Mouse (Mus musculus) midbrain, embryonic 11.5 days (tissue): ENCODE results near the gene Oasl2. TPM values are rescaled to one million over a fixed set of nuclear protein-coding genes. Genes with fewer than 3 reads are reported as not detected.
"Not testable (repeated sequence)": the region's sequence is repeated elsewhere in the genome, so short reads cannot be mapped to it uniquely, and the experiment has no call there.

Experiments used
- ATAC-seq: fragments of 200-750 bp; cut with Nextera tagmentation; 2 replicates; pipeline ENCODE4 v1.8.0; 2017; ENCODE audit warnings: moderate TSS enrichment, moderate library complexity; ENCODE audit not compliant: low FRiP score
- DNase-seq: peaks from one replicate; pipeline ENCODE4 v3.0.0; 2015; ENCODE audit warnings: low spot score; ENCODE audit errors: missing footprints
- H3K27ac ChIP-seq: fragments of 300-500 bp; sonication (generic); 2 replicates; pipeline ENCODE4 v1.5.1; 2014; ENCODE audit warnings: low read depth, low read length
- H3K27me3 ChIP-seq: fragments of 300-500 bp; sonication (generic); 2 replicates; pipeline ENCODE4 v1.6.1; 2014; ENCODE audit warnings: mild to moderate bottlenecking, low read length, moderate library complexity, mixed read lengths; ENCODE audit not compliant: control insufficient read depth, insufficient read depth
- H3K36me3 ChIP-seq: fragments of 300-500 bp; sonication (generic); 2 replicates; pipeline ENCODE4 v1.6.1; 2014; ENCODE audit warnings: mild to moderate bottlenecking, low read length, moderate library complexity, mixed read lengths; ENCODE audit not compliant: control insufficient read depth, insufficient read depth
- H3K4me1 ChIP-seq: fragments of 300-500 bp; sonication (generic); 2 replicates; pipeline ENCODE4 v1.6.1; 2014; ENCODE audit warnings: low read length; ENCODE audit not compliant: control insufficient read depth, insufficient read depth
- H3K4me2 ChIP-seq: fragments of 300-500 bp; sonication (generic); 2 replicates; pipeline ENCODE4 v1.6.1; 2014; ENCODE audit warnings: mild to moderate bottlenecking, moderate library complexity
- H3K4me3 ChIP-seq: fragments of 300-500 bp; sonication (generic); 2 replicates; pipeline ENCODE4 v1.5.1; 2014; ENCODE audit warnings: low read depth, low read length
- H3K9ac ChIP-seq: fragments of 300-500 bp; sonication (generic); 2 replicates; pipeline ENCODE4 v1.6.1; 2014; ENCODE audit warnings: low read length
- H3K9me3 ChIP-seq: fragments of 300-500 bp; sonication (generic); 2 replicates; pipeline ENCODE4 v1.6.1; 2016; ENCODE audit warnings: low read length; ENCODE audit not compliant: control insufficient read depth
- WGBS: fragments of 180-500 bp; shearing (Covaris S2); extraction: QIAGEN DNeasy Blood & Tissue Kit; methylation state at CpG from one replicate; pipeline ENCODE4 v1.1.7; 2014; 5-methylcytosine and 5-hydroxymethylcytosine counted together
- polyA plus RNA-seq: library from polyadenylated mRNA; unstranded; fragments of >200 nt; fragmentation: Nextera tagmentation; extraction: Ambion mirVana; gene quantifications from 2 replicates; pipeline ENCODE4 v1.2.1, GENCODE M21; 2014

Gene Oasl2
- polyA plus RNA-seq, 1 experiment from 2014 or later: 1.3 TPM

DNA sequence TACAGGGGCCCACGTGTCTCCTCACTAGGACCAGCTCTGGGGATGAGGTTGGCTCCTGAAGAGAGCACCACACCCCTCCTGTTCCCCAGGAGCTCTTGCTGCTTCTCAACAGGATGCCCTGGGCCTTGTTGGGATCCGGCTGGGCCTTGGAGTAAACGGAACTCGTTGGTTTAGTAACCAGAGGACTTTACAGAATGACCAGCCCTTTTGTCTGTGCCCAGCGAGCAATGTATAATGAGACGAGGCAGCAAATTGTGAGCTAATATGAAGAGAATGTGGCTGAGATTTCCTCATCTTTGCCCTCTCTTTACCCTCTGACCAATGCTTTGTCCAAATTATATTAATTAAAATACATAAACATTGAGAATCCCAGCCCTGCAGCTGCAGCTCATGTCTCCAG lies 20.4 kb upstream of the Oasl2 start:
- H3K4me1 ChIP-seq: peaks cover 7% of the 10 kb centered on the region; the same call in 1 of the 2 replicates
- no peak overlapping the region for H3K4me3 ChIP-seq
- no peaks in the 10 kb centered on the region for H3K9me3 ChIP-seq
- H3K9ac ChIP-seq: no peak overlapping the region
- DNase-seq: no peak
- no peak for ATAC-seq
- H3K27me3 ChIP-seq: no peaks in the 10 kb centered on the region
- H3K27ac ChIP-seq: no peak overlapping the region
- H3K36me3 ChIP-seq: no peaks in the 10 kb centered on the region
- no peak overlapping the region for H3K4me2 ChIP-seq
- 37% methylated on average over 6 of the region's 6 CpGs for WGBS

- H3K4me3 ChIP-seq: no peak overlapping the region
- H3K36me3 ChIP-seq: no peaks in the 10 kb centered on the region
- H3K9me3 ChIP-seq: no peaks in the 10 kb centered on the region
- H3K27ac ChIP-seq: no peak overlapping the region
- WGBS: 69% methylated on average over 7 of the region's 7 CpGs
- no peaks in the 10 kb centered on the region for H3K27me3 ChIP-seq
- DNase-seq: no peak
- peaks cover 7% of the 10 kb centered on the region; the same call in 1 of the 2 replicates for H3K4me1 ChIP-seq
- H3K9ac ChIP-seq: no peak overlapping the region
- H3K4me2 ChIP-seq: no peak overlapping the region
- no peak for ATAC-seq
Observed at GRCm38 (mm10) chr5:114877487-114877886, 19.2 kb upstream of the Oasl2 start.

DNA sequence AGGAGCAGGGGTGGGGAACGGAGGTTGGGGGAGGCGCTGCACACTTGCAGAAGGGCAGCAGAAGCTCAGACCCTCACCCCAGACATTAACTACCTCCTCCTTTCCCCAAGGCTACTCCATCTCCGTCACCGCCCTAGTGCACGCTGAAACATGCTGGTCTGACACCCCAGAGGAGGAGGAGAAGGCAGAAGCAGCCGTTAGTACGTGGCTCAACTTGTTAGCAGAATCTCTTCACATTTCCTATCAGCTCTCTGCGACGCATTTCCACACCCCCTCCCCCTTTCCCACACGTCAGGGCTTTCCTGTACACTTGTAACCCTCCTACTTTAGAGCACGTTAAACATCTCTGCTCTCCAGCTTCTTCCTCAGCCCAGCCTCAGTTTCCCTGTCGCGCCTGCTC lies 17.3 kb upstream of the Oasl2 start:
- WGBS: 74% methylated on average over 13 of the region's 13 CpGs
- no peaks in the 10 kb centered on the region for H3K36me3 ChIP-seq
- H3K9ac ChIP-seq: no peak overlapping the region
- H3K4me2 ChIP-seq: no peak overlapping the region
- H3K27me3 ChIP-seq: no peaks in the 10 kb centered on the region
- no peaks in the 10 kb centered on the region for H3K9me3 ChIP-seq
- peaks cover 7% of the 10 kb centered on the region; the same call in 1 of the 2 replicates for H3K4me1 ChIP-seq
- DNase-seq (no peak), ATAC-seq (no peak)
- no peak overlapping the region for H3K4me3 ChIP-seq
- H3K27ac ChIP-seq: no peak overlapping the region

- H3K27me3 ChIP-seq, H3K4me2 ChIP-seq, H3K4me1 ChIP-seq, ATAC-seq, H3K4me3 ChIP-seq, H3K27ac ChIP-seq, H3K36me3 ChIP-seq, H3K9me3 ChIP-seq, H3K9ac ChIP-seq, DNase-seq: not testable (repeated sequence)
- WGBS: 85% methylated on average over 6 of the region's 7 CpGs
Observed at GRCm38 (mm10) chr5:114882319-114882718, 14.4 kb upstream of the Oasl2 start.

- Histone ChIP-seq H3K27ac (no peak overlapping the region), H3K36me3 (no peaks in the 10 kb centered on the region), H3K4me2 (no peak overlapping the region), H3K9me3 (no peaks in the 10 kb centered on the region), H3K4me1 (0 out of 2 replicates have a peak, but pooled peaks cover 2% of the 10 kb centered on the region), H3K9ac (no peak overlapping the region), H3K27me3 (no peaks in the 10 kb centered on the region), H3K4me3 (no peak overlapping the region)
- ATAC-seq (no peak), DNase-seq (no peak)
- whole genome bisulfite sequencing: 96% methylated on average over 11 of the region's 11 CpGs
Observed at GRCm38 (mm10) chr5:114883022-114883421, 13.7 kb upstream of the Oasl2 start.

GRCm38 (mm10) chr5:114886801-114887200 lies 9.9 kb upstream of the Oasl2 start:
- Histone ChIP-seq H3K36me3 (no peaks in the 10 kb centered on the region), H3K4me2 (no peak overlapping the region), H3K9ac (no peak overlapping the region), H3K4me1 (no peaks in the 10 kb centered on the region), H3K4me3 (no peak overlapping the region), H3K9me3 (no peaks in the 10 kb centered on the region), H3K27ac (no peak overlapping the region), H3K27me3 (no peaks in the 10 kb centered on the region)
- DNase-seq (no peak), ATAC-seq (no peak)
- WGBS: 87% methylated on average over 6 of the region's 6 CpGs

- no peak for DNase-seq
- 85% methylated on average over 2 of the region's 2 CpGs for WGBS
- no peak overlapping the region for H3K4me3 ChIP-seq
Observed at GRCm38 (mm10) chr5:114888995-114889394, 7.7 kb upstream of the Oasl2 start.

DNA sequence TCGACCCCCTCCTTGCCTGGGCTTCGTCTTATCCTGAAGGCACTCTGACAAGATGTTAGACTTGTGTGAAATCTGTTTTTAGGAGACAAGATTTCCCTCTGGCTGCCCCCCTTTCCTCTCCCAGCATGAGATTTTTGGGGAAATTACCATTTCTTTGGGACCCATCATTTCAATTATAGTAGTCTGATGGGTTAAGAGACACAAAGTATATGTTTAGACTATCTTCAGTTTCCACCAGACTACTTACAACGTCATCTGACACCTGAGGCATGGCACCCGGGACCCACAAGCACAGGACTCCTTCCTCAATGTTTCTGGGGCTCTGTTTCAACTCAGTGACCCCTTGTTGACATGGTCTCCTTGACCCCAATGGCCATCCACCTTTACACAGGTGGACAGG lies 1.2 kb upstream of the Oasl2 start:
- Histone ChIP-seq H3K27ac (no peak overlapping the region), H3K4me2 (no peak overlapping the region), H3K36me3 (no peaks in the 10 kb centered on the region), H3K4me3 (no peak overlapping the region), H3K4me1 (no peaks in the 10 kb centered on the region), H3K9me3 (no peaks in the 10 kb centered on the region), H3K27me3 (no peaks in the 10 kb centered on the region), H3K9ac (no peak overlapping the region)
- WGBS: 87% methylated on average over 4 of the region's 4 CpGs
- ATAC-seq (no peak), DNase-seq (no peak)

More at GRCm38 (mm10) chr5:114888995-114889394, 7.7 kb upstream of the Oasl2 start:
- no peak overlapping the region for H3K4me2 ChIP-seq
- H3K9ac ChIP-seq: no peak overlapping the region
- no peaks in the 10 kb centered on the region for H3K36me3 ChIP-seq
- no peaks in the 10 kb centered on the region for H3K27me3 ChIP-seq
- H3K9me3 ChIP-seq: no peaks in the 10 kb centered on the region
- no peak for ATAC-seq
- no peak overlapping the region for H3K27ac ChIP-seq
- no peaks in the 10 kb centered on the region for H3K4me1 ChIP-seq

DNA sequence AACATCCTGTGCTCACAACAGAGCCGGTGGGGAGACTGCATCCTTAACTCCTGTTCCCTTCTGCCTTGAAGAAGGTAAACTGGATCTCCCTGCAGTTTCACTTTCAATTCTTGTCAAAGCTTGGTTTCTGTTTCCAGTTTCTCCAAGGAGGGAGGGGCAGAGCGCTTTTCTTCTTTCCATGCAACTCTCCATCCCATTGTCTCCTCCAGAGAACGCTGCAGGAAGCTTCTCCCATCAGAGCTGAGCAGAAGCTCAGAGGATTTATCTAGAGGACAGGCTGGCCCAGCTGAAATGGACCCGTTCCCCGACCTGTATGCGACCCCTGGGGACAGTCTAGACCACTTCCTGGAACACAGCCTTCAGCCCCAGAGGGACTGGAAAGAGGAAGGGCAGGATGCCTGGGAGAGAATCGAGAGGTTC lies 648 bp downstream of the Oasl2 start:
- Histone ChIP-seq H3K27ac (no peak overlapping the region), H3K36me3 (no peaks in the 10 kb centered on the region), H3K9me3 (no peaks in the 10 kb centered on the region), H3K4me3 (no peak overlapping the region), H3K27me3 (no peaks in the 10 kb centered on the region), H3K4me2 (no peak overlapping the region), H3K9ac (no peak overlapping the region), H3K4me1 (no peaks in the 10 kb centered on the region)
- ATAC-seq (no peak), DNase-seq (peak; percentile 83)
- WGBS: 14% methylated on average over 7 of the region's 7 CpGs

DNA sequence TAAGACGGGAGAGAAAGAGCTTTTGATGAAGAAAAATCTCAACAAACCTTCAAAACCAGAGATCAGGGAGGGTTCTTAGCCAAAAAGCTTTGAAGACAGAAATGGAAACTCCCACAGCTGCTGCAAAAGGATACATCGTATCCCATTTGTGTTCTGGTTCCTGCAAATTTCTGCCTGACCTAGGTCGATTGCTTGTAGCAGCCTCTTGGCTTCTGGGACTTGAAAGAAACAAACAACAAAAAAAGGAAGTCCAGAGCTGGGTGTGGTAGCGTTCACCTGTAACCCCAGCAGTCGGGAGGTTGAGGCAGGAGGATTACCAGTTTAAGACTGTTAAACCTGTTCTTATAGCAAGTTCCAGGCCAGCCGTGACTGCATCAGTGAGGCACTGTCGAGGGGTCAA lies 2.1 kb downstream of the Oasl2 start:
- no peaks in the 10 kb centered on the region for H3K4me1 ChIP-seq
- no peak overlapping the region for H3K4me2 ChIP-seq
- ATAC-seq (no peak), DNase-seq (no peak)
- H3K9ac ChIP-seq: no peak overlapping the region
- no peak overlapping the region for H3K4me3 ChIP-seq
- H3K36me3 ChIP-seq: no peaks in the 10 kb centered on the region
- H3K27ac ChIP-seq: no peak overlapping the region
- H3K9me3 ChIP-seq: no peaks in the 10 kb centered on the region
- H3K27me3 ChIP-seq: no peaks in the 10 kb centered on the region
- WGBS: 83% methylated on average over 7 of the region's 7 CpGs
